Mouse (Mus musculus) liver, embryonic 14.5 days (tissue): ENCODE results near the gene R3hdm4. TPM values are rescaled to one million over a fixed set of nuclear protein-coding genes. Genes with fewer than 3 reads are reported as not detected.

Source experiments
- ATAC-seq: fragments of 200-750 bp; cut with Nextera tagmentation; 2 replicates; pipeline ENCODE4 v1.8.0; 2017; ENCODE audit warnings: moderate number of reproducible peaks, mild to moderate bottlenecking, moderate library complexity; ENCODE audit not compliant: insufficient read depth
- DNase-seq, 3 experiments: peaks; one replicate each; pipeline ENCODE4 v3.0.0-alpha.2; 2012 to 2013; ENCODE audit warnings: low read depth in 3 of 3, low spot score in 3 of 3
- H3K27ac ChIP-seq: fragments of 300-500 bp; sonication (generic); 2 replicates; pipeline ENCODE4 v1.5.1; 2014; ENCODE audit warnings: moderate library complexity, mild to moderate bottlenecking, control low read depth, inconsistent platforms
- H3K27me3 ChIP-seq: fragments of 300-500 bp; sonication (generic); 2 replicates; pipeline ENCODE4 v1.6.1; 2014; ENCODE audit warnings: mild to moderate bottlenecking, low read length, moderate library complexity; ENCODE audit not compliant: control insufficient read depth, insufficient read depth
- H3K36me3 ChIP-seq: fragments of 300-500 bp; sonication (generic); replicated peaks from 2 replicates; pipeline ENCODE4 v1.6.1; 2014; ENCODE audit warnings: low read depth; ENCODE audit not compliant: control insufficient read depth, insufficient read depth
- H3K4me1 ChIP-seq, 2 experiments: fragments of 200-500 bp in 1 of 2; fragments of 300-500 bp in 1 of 2; sonication (generic) in 1 of 2; replicated peaks; 2 replicates each; pipeline ENCODE4 v1.6.1; 2012 to 2014; ENCODE audit warnings: antibody characterized with exemption in 1 of 2, inconsistent platforms in 1 of 2, low read length in 1 of 2; ENCODE audit not compliant: control insufficient read depth in 2 of 2, insufficient read depth in 2 of 2
- H3K4me2 ChIP-seq: fragments of 300-500 bp; sonication (generic); 2 replicates; pipeline ENCODE4 v1.6.1; 2014; ENCODE audit warnings: low read depth, mild to moderate bottlenecking, control low read depth, moderate library complexity
- H3K4me3 ChIP-seq, 2 experiments: fragments of 200-500 bp in 1 of 2; fragments of 300-500 bp in 1 of 2; sonication (generic) in 1 of 2; 2 replicates each; pipeline ENCODE4 v1.5.1; 2012 to 2014; ENCODE audit warnings: low read depth in 2 of 2, low read length in 2 of 2, mild to moderate bottlenecking in 2 of 2, control low read depth in 1 of 2, inconsistent platforms in 1 of 2, moderate library complexity in 1 of 2; ENCODE audit not compliant: insufficient read depth in 1 of 2
- H3K9ac ChIP-seq: fragments of 300-500 bp; sonication (generic); replicated peaks from 2 replicates; pipeline ENCODE4 v1.6.1; 2014; ENCODE audit warnings: mild to moderate bottlenecking, control low read depth, moderate library complexity
- H3K9me3 ChIP-seq: fragments of 300-500 bp; sonication (generic); 2 replicates; pipeline ENCODE4 v1.6.1; 2016; ENCODE audit warnings: low read length, mixed read lengths; ENCODE audit not compliant: control insufficient read depth
- CTCF ChIP-seq: IDR thresholded peaks from 2 replicates; pipeline ENCODE4 v1.5.1; 2016; ENCODE audit warnings: antibody characterized with exemption, low read depth, control low read depth
- EP300 ChIP-seq: IDR thresholded peaks from 2 replicates; pipeline ENCODE4 v1.6.1; 2016; ENCODE audit warnings: antibody characterized with exemption, low read depth
- WGBS: fragments of 180-500 bp; shearing (Covaris S2); extraction: QIAGEN DNeasy Blood & Tissue Kit; methylation state at CpG from one replicate; pipeline ENCODE4 v1.1.7; 2014; ENCODE audit not compliant: insufficient replicate concordance; 5-methylcytosine and 5-hydroxymethylcytosine counted together
- polyA plus RNA-seq, 2 experiments: library from polyadenylated mRNA; depleted of rRNA in 1 of 2; stranded (reverse) in 1 of 2; unstranded in 1 of 2; fragments of >200 nt; fragmentation: Nextera tagmentation in 1 of 2; extraction: Ambion mirVana in 1 of 2; gene quantifications; 2 replicates each; pipeline versions ENCODE4 v1.2.1 to v1.2.3; 2012 to 2014

R3hdm4 gene
- polyA plus RNA-seq, 2 experiments: 34.7 to 38.5 TPM

DNA sequence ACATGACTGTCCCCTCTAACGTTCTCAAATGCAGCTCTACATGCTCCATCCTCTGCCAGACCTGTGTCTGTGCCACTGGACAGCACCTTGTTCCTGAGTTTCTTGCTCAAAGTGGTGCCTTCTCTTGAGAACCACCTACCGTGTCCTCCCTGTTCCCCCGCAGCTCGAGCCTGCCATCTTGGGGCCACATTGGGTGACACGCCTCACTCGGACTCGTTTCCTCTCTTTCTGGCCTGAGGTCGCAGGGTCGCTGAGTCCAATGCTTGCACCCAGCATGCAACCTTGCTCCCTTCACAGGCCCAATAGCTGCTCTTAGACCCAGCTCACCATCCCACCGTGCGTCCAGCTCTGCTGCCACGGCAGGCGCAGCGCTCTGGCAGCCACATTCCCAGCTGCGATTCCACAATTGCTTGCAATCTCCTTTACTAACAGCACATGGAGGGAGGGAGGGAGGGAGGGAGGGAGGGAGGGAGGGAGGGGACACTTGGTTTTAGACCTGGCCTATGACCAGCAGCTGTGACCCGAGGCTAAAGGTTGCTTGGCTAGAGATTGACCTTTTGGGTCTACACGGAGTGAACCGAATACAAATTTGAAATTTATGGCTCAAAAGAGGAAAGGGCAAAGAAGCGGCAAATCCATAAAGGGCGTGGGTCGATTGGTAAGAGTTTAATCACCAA is 37.3 kb upstream of the R3hdm4 start:
- H3K4me2 ChIP-seq: peak overlapping the region; percentile 32; the same call in 1 of the 2 replicates
- DNase-seq (peak; percentile 47 to 55 (median 49)), ATAC-seq (no peak)
- H3K9ac ChIP-seq: no peak overlapping the region
- no peaks in the 10 kb centered on the region for H3K27me3 ChIP-seq
- no peak overlapping the region for H3K4me3 ChIP-seq
- 19% methylated on average over 21 of the region's 21 CpGs for WGBS
- H3K36me3 ChIP-seq: no peaks in the 10 kb centered on the region; the same call in 1 of the 2 replicates
- H3K9me3 ChIP-seq: no peaks in the 10 kb centered on the region
- no peak overlapping the region for H3K27ac ChIP-seq
- TF ChIP-seq CTCF (peak; percentile 98), EP300 (no peak)
- peaks cover 0 to 7% of the 10 kb centered on the region in 2 experiments; a peak in 2 of 4 replicates for H3K4me1 ChIP-seq

- no peaks in the 10 kb centered on the region for H3K9me3 ChIP-seq
- H3K4me2 ChIP-seq: no peak overlapping the region
- WGBS: 42% methylated on average over 4 of the region's 4 CpGs
- no peak overlapping the region for H3K27ac ChIP-seq
- H3K4me1 ChIP-seq: peaks cover 0 to 7% of the 10 kb centered on the region in 2 experiments; a peak in 2 of 4 replicates
- no peak for ATAC-seq
- TF ChIP-seq EP300 (no peak), CTCF (no peak)
- no peak for DNase-seq
- H3K36me3 ChIP-seq: no peaks in the 10 kb centered on the region
- H3K9ac ChIP-seq: no peak overlapping the region
- no peaks in the 10 kb centered on the region for H3K27me3 ChIP-seq
- H3K4me3 ChIP-seq: no peak overlapping the region
These were observed 35.7 kb upstream of the R3hdm4 start for GRCm38 (mm10) chr10:79956643-79957154.

GRCm38 (mm10) chr10:79955691-79956090 is 34.7 kb upstream of the R3hdm4 start:
- Histone ChIP-seq H3K4me2 (no peak overlapping the region), H3K27me3 (no peaks in the 10 kb centered on the region), H3K4me3 (no peak overlapping the region), H3K27ac (no peak overlapping the region), H3K4me1 (peaks cover 0 to 2% of the 10 kb centered on the region in 2 experiments; a peak in 1 of 4 replicates), H3K36me3 (no peaks in the 10 kb centered on the region), H3K9ac (no peak overlapping the region), H3K9me3 (no peaks in the 10 kb centered on the region)
- DNase-seq: no peak
- TF ChIP-seq EP300: no peak
- no peak for TF ChIP-seq CTCF
- ATAC-seq: no peak
- WGBS: 72% methylated on average over 9 of the region's 9 CpGs

GRCm38 (mm10) chr10:79953946-79954345 is 32.9 kb upstream of the R3hdm4 start:
- H3K36me3 ChIP-seq: no peaks in the 10 kb centered on the region
- no peak overlapping the region for H3K9ac ChIP-seq
- no peak overlapping the region for H3K4me3 ChIP-seq
- ATAC-seq (no peak), DNase-seq (no peak)
- WGBS: 71% methylated on average over 6 of the region's 6 CpGs
- H3K9me3 ChIP-seq: no peaks in the 10 kb centered on the region
- TF ChIP-seq EP300 (no peak), CTCF (peak; percentile 85)
- H3K4me1 ChIP-seq: peaks cover 0 to 4% of the 10 kb centered on the region in 2 experiments; a peak in 1 of 4 replicates
- no peak overlapping the region for H3K27ac ChIP-seq
- no peak overlapping the region for H3K4me2 ChIP-seq
- no peaks in the 10 kb centered on the region for H3K27me3 ChIP-seq

- Histone ChIP-seq H3K4me2 (no peak overlapping the region), H3K4me3 (no peak overlapping the region), H3K27me3 (no peaks in the 10 kb centered on the region), H3K27ac (no peak overlapping the region), H3K36me3 (no peaks in the 10 kb centered on the region), H3K9me3 (no peaks in the 10 kb centered on the region), H3K9ac (no peak overlapping the region), H3K4me1 (peaks cover 14 to 17% of the 10 kb centered on the region in 2 experiments)
- no peak for DNase-seq
- TF ChIP-seq CTCF (no peak), EP300 (no peak)
- ATAC-seq: no peak
- WGBS: 83% methylated on average over 18 of the region's 18 CpGs
These were observed 29.7 kb upstream of the R3hdm4 start for GRCm38 (mm10) chr10:79950661-79951060.
